Mouse (Mus musculus) neural tube, postnatal 0 days (tissue): ENCODE data around the gene Mfn1. TPM values are rescaled to one million over a fixed set of nuclear protein-coding genes. Genes with fewer than 3 reads are reported as not detected.

Experiments
- polyA plus RNA-seq: library from polyadenylated mRNA; unstranded; fragments of >200 nt; fragmentation: Nextera tagmentation; extraction: Ambion mirVana; gene quantifications from 2 replicates; pipeline ENCODE4 v1.2.1, GENCODE M21; 2015

The Mfn1 gene
- polyA plus RNA-seq = 40.7 and 43.4 TPM in 2 replicates

DNA sequence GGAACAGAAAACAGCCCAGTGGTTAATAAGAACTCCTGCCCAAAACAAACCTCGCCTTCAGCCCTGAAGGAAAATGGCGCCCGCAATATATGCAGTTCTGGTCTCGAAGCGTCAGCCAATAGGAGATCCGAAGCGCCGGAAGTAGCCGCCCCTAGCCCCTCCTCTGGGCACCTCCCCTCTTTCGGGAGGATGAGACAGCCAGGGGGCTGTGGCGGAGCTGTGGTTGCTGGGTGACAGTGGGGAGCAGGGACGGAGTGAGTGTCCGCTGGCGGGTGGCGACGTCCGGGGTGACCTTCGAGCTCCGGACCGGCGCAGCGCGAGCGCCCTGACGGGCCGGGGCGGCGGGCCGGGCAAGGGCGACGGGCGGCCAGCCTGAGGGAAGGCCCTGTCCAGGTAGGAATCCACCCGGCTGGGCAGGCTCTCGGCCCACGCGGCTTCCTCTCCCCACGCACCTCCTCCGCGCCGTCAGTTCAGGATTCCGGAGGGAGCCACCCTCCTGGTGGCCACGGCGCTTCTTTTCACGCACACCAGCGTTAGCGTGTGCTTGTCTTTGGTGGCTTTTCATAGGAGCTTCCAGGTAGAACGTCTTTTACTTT, at the start of gene Mfn1:
Gene Mfn1, plus strand, starts transcription at position 163 of the 596 bp plus-strand sequence.

DNA sequence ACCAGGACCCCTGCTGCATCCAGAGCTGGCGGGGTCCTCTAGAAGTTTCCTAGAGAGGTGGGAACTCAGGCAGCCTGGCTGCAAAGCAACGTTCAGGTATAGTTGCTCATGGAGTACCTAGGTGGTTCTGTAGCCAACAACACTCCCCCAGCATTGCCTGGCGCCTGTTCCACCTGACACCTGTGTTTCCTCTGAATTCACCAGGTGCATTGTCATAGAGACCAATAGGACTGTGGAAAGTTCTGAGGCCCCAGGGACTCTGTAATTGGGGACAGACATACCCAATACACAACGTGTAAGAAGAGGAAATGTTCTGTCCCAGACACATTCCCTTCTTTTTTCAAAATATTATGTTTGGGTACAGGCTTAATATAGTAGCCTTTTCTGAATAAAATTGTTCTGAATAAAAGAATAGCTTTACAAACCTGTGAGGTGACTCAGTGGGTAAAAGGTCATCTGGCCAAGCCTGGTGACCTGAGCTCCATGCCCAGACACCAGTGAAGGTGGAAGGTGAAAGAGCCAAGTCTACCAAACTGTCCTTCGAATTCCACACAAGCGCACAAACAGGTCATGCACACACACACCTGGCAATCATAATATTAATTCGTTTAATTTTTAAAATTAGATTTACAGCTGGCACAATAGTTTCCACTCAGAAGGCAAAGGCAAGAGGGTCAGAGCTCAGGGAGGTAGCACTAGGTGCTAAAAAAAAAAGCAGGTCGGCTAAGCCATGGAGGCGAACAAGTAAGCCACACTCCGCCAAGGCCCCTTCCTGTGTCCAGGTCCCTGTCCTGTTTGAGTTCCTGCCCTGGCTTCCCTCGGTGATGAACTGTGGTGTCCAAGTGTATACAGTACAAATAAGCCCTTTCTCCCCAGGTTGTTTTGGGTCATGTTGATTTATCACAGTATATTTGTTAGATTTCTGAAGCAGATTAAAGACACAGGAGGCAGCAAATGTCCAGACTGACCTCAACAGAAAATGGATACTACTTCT, 36.9 kb upstream of the Mfn1 start, which contains the start of gene Kcnmb3:
Gene Kcnmb3, minus strand, starts transcription at position 135 of the 994 bp plus-strand sequence.

DNA sequence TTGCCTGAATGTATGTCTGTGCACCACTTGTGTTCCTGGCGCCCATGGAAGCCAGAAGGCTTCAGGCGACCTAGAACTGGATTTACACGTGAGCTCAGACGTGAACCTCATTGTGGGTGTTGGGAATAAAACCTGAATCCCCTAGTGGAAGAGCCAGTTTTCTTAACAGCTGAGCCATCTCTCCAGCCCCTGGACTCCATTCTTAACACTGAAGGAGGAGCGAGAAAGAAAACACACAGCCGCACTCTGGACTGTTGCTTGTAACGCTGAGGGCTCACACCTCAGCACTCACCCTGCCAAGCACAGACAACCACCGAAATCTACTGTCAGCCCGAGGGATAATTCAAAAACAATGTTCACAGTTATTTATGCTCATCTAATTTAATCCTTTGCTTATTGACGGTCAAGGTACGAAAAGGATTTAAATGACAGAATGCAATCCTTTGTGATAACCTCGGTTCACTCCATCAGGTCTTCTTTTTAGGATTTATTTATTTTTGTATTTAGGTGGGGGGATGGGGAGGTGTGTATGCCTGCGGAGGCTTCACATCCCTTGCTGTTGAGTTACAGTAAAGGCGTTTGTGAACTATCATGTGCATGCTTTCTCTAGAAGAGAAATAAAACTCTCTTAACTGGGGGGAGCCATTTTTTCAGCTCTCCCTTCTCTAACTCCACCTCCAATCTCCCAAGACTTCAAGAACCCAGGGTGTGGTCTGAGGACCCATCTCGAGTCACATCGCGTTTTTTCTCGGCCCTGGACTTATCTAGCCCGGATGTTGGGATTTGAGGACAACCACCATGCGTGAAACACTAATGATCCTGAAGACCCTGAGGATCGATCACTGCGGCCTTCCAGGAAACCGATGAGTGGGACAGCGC, 19.5 kb upstream of the Mfn1 start, which contains the start of gene Zfp639:
Gene Zfp639, plus strand, starts transcription at position 764 of the 879 bp plus-strand sequence.

DNA sequence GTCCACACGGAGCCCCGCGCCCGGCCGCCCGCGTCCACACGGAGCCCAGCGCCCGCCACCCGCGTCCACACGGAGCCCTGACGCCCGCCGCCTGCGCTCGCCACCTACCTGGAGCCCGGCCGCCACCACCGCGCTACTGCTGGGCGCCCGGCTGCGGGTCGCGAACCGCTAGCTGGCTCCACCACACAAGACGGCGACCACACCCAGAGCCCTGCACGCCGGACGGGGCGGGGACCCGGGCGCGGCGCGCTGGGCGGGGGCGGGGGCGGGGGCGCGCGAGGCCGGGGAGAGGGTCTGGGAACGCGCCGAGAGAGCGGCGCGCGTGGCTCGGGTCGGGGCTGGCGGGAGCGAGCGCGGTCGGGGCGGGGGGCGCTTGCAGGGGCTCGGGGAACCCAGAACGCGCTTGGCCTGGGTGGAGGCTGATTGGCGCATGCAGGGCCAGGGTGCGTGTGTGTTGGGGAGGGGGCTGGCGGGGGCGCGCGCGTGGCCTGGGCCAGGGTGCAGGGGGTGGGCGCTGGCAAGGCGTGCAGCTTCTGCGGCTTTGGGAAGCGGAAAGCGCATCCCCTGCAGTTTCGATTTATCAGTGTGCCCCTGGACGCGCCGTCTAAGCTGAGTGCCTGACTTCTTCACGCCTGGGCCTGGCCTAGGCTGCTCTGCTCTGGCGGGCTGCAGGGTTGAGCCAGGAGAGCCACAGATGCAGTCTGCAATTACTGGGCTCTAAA, 87.2 kb downstream of the Mfn1 start, which contains the start of gene Gnb4:
Gene Gnb4, minus strand, starts transcription at position 255 of the 722 bp plus-strand sequence.

Other genes starting within 250 kb of the Mfn1 start
- gene Zmat3, start 163.5 kb upstream of the Mfn1 start, polyA plus RNA-seq = 7.2 and 8.0 TPM in 2 replicates
- gene Pik3ca, start 131.8 kb upstream of the Mfn1 start, polyA plus RNA-seq = 10.8 and 12.4 TPM in 2 replicates
- not detected in 2 replicates for gene Kcnmb3, start 37.2 kb upstream of the Mfn1 start, polyA plus RNA-seq
- 32.2 and 38.0 TPM in 2 replicates for gene Zfp639, start 19.2 kb upstream of the Mfn1 start, polyA plus RNA-seq
- 129 and 131 TPM in 2 replicates for gene Gnb4, start 87.1 kb downstream of the Mfn1 start, polyA plus RNA-seq
- gene Actl6a, start 176.8 kb downstream of the Mfn1 start, polyA plus RNA-seq = 34.6 and 41.3 TPM in 2 replicates
- 423 and 448 TPM in 2 replicates for gene Ndufb5, start 207.5 kb downstream of the Mfn1 start, polyA plus RNA-seq
- 30.3 and 31.6 TPM in 2 replicates for gene Mrpl47, start 208.1 kb downstream of the Mfn1 start, polyA plus RNA-seq